Mouse (Mus musculus): ENCODE data around the gene Zcwpw1.
A peak's percentile ranks its signal among the peaks of the same experiment; 100 is the strongest.

The Zcwpw1 gene

GRCm38 (mm10) chr5:137784546-137784945 is 3.1 kb upstream of the Zcwpw1 start:
- no peak for DNase-seq (ENCODE audit: low spot score)

DNA sequence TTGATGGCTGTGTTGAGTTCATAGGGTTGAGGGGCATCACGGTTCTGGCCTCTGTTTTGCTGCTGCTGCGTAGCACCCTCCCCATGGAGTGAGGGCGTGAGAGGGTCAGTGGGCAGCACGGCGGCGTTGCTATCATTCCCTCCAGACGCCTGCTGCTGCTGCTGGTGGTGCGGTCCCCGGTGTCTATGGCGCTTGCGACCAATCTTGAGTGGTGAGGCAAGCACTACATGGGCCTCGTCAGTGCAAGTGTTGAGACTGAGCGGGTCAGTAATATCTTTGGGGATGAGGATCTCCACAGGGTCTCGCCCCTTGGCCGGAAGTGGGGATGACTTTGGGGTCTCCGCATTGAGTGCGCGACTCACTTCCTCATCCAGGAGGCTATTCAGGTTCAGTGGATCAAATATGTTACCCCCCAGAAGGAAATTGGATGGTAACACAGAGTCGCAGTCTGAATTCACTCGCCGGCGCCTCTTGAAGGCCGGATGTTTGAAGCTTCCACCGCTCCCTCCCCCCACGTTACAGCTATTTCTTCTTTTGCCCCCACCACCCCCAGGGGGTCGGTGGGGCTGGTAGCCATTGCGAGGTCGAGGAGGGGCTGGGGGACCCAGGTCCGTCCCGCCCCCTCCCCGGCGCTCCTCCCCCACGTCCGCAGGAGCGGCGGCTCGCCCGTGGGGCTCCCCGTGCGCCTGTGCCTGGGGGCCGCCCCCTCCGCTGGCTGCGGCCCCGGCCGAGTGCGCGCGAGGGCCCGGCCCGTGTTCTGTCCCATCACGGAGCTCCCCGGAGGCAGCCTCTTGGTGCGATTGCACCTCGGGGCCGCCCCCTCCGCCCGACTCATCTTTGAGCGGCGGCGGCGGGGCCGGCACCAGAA is 2.2 kb upstream of the Zcwpw1 start:
- DNase-seq (ENCODE audit: low spot score): no peak

DNA sequence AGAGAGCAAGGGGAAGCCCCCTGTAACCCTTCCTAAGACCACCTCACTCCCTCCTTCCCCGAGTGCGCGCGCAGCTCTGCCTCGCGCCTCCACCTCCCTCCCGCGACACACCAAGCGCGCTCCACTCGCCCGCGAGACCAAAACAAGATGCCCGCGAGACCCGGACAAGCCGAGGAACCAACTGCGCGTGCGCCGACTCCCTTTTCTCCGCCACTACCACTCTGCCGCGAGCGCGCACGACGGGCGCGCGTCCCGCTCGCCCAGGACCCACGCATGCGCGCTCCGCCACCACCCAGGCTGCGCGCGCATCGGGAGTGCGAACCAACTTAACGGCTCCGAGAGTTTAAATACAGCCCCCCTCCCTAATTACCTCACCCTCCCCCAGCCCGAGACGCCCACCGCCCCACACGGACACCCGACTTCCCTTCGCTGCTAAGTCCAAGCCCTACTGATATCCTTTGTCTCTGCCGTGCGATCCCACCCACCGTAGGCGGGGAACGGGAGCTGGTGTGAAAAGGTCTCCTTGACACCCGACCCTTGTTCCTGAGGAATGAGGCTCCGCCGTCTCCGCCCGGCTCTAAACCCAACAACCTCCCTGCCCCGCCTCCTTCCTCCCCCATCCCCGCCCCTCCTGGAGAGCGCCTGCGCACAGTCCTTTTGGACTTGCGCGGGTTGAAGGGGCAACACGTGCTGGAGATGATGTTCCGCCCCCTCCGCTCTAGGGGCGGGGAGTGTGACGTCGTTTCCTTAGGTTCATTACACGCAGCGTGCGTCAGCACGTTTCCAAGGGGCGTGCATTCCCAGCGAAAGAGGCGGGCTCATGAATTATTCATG is 1.3 kb upstream of the Zcwpw1 start:
- peak; percentile 94 for DNase-seq (ENCODE audit: low spot score)

- no peak for DNase-seq (ENCODE audit: low spot score)
Measured at GRCm38 (mm10) chr5:137788171-137788570, 573 bp downstream of the Zcwpw1 start.

- no peak for DNase-seq (ENCODE audit: low spot score)
Measured at GRCm38 (mm10) chr5:137788946-137789531, 1.4 kb downstream of the Zcwpw1 start.

DNA sequence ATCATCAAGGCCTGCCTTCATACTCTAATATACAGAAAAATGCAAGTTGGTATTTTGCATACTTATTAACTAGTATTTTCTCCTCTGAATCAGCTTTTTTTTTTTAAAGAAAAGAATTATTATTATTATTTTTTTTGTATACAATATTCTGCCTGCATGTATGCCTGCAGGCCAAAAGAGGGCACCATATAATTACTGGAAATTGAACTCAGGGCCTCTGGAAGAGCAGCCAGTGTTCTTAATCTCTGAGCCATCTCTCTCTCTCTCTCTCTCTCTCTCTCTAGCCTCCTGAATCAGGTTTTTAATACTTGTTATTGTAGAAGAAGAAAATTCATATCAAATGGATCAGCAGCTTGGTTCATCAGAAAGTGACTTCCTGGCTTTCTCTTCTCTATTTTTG is 4.0 kb downstream of the Zcwpw1 start:
- DNase-seq (ENCODE audit: low spot score): no peak

GRCm38 (mm10) chr5:137796606-137797005 is 9.0 kb downstream of the Zcwpw1 start:
- DNase-seq (ENCODE audit: low spot score): no peak

DNA sequence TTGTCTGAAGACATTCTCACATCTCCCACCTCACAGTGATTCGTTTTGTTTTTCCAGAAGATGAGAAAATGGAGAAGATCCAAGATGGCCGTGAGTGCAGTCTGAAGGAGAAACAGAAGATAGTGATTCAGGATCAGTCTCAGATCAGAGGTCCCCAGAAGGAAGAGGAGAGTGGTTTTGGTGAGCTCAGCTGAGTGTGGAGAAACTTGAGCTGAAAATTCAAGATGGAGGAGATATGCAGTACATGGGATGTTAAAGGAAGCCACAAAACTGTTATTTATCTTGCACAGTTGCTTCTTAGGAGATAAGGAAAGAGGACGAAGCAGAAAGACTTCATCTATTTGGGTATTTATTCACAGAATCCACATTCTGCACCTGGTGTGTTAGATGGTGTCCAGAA is 13.3 kb downstream of the Zcwpw1 start:
- DNase-seq (ENCODE audit: low spot score): no peak

GRCm38 (mm10) chr5:137806158-137806557 is 18.6 kb downstream of the Zcwpw1 start:
- no peak for DNase-seq (ENCODE audit: low spot score)

GRCm38 (mm10) chr5:137808316-137808715 is 20.7 kb downstream of the Zcwpw1 start:
- DNase-seq (ENCODE audit: low spot score): no peak

- DNase-seq (ENCODE audit: low spot score): no peak
Measured at GRCm38 (mm10) chr5:137817466-137818222, 30.0 kb downstream of the Zcwpw1 start.

DNA sequence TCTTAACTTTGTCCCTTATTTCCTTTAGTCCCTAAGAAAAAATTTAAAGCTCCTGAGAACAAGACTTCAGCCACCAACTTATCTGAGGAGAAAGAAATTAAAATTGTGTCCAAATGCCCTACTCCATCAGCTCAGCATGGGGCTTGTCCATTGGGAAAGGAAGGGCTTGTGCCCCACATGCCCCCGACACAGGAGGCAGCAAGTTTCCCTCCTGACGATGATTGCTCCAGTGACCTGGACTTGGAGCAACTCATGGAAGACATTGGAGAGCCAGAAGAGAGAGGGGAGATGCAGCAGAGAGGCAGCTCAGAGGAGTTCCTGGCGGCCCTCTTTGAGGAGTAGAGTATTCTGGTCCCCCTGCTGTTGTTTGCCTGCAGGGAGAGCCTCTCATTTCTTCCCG is 34.5 kb downstream of the Zcwpw1 start:
- no peak for DNase-seq (ENCODE audit: low spot score)

DNA sequence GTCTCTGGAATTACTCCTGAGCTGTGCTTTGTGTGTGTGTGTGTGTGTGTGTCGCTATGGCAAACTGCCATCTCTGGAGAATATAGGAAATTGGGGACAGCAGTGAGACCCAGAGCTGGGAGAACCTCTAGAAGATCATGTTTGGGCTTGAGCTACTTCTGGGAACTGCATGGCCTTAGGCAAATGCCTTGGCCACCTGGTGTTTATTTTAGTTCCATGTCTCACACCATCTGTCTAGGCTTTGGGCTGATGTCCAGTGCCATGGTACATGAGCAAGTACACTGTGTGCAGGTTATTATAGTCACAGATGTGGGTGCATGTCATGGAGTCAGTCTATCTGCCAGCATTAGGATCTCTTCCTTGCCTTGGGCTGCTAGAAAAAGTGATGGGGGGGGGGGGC is 35.0 kb downstream of the Zcwpw1 start:
- no peak for DNase-seq (ENCODE audit: low spot score)

DNA sequence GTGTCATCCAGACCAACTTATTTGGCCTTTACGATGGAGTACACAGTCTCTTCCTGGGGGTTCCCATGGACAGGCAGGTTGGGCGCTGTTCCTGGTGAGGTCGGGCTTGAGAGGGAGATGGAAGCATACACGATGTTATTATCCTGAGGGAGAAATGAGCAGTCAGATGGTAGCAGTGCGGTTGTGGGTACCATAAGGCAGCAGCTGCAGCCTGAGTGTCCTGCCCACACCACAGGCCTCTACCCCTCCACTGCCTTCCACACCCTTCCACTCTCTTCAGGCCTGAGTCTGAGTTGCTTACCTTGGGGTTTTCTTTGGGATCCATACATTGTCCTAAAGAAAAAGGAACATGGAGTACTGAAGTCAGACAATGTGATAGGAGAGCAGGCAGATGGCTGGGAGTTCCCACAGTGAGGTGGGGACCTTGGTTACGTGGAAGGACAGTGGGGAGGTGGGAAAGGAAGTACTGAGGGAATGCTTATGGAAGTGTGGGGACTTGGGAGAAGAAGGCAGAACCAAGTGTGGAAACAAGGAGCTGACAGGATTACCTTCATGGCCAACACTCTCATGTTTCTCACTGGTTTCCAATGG is 36.0 kb downstream of the Zcwpw1 start:
- DNase-seq (ENCODE audit: low spot score): no peak

GRCm38 (mm10) chr5:137825030-137825429 is 37.4 kb downstream of the Zcwpw1 start:
- DNase-seq (ENCODE audit: low spot score): no peak

- no peak for DNase-seq (ENCODE audit: low spot score)
Measured at GRCm38 (mm10) chr5:137825971-137826370, 38.4 kb downstream of the Zcwpw1 start.

- DNase-seq (ENCODE audit: low spot score): no peak
Measured at GRCm38 (mm10) chr5:137826421-137826820, 38.8 kb downstream of the Zcwpw1 start.

GRCm38 (mm10) chr5:137828694-137829093 is 41.1 kb downstream of the Zcwpw1 start:
- no peak for DNase-seq (ENCODE audit: low spot score)

- DNase-seq (ENCODE audit: low spot score): no peak
Measured at GRCm38 (mm10) chr5:137830238-137830637, 42.6 kb downstream of the Zcwpw1 start.

- no peak for DNase-seq (ENCODE audit: low spot score)
Measured at GRCm38 (mm10) chr5:137831106-137831505, 43.5 kb downstream of the Zcwpw1 start.

DNA sequence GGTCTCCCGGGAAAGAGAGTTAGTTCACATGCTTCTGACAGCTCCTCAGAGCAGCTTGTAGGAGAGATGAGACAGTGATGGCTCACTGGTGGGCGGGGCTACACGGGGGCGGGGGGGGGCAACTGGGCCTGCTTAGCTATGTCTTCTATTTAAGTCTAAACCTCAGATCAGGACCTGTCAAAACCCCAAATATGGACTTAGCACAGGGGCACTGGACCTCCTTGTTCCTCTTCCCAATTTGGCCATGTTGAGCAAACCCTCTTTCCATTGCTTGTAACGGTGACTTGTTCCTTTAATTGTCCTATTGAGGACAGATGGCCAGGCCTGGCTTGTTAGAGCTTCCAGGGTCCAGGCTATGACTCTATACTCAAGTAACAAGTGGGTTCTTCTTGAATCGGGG is 43.9 kb downstream of the Zcwpw1 start:
- no peak for DNase-seq (ENCODE audit: low spot score)

- DNase-seq (ENCODE audit: low spot score): no peak
Measured at GRCm38 (mm10) chr5:137833500-137833899, 45.9 kb downstream of the Zcwpw1 start.

Data from urinary bladder, postnatal 10 days (tissue).